28 mouse cellular contexts compared by ENCODE assay signal in the genomic region with DNA sequence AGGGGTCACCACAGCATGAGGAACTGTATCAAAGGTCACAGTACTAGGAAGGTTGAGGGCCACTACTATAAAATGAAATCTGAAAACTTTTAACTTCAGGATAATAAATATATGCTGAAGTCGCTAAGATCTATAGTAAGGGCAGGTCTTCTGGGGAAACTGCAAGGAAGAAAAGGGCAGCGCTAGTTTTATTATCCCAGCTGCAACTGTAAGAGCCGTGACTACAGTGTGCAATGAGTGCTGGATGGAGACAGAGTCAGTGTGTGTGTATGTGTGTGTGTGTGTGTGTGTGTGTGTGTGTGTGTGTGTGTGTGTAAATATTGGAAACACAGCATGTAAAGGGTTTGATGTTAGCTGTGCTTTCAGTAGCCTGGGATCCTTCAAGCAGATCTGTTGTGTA.
"Had no signal": no experiment of that assay in that cellular context is flagged by ENCODE, and none has a peak within 500 bp of the region (broad histone marks: within the 10 kb centered on the region; RNA-seq: fewer than 3 reads in every experiment).

No protein-coding gene starts in this region.

- H3K4me2 ChIP-seq: embryonic facial prominence, embryonic 12.5 days; embryonic facial prominence, embryonic 13.5 days; embryonic facial prominence, embryonic 15.5 days; forebrain, embryonic 12.5 days; forebrain, embryonic 13.5 days; forebrain, embryonic 15.5 days had no signal

- H3K27ac ChIP-seq: embryonic facial prominence, embryonic 10.5 days; embryonic facial prominence, embryonic 12.5 days; embryonic facial prominence, embryonic 13.5 days; embryonic facial prominence, embryonic 15.5 days; forebrain, embryonic 12.5 days; forebrain, embryonic 13.5 days; forebrain, embryonic 15.5 days; gastrocnemius, adult 2 months; heart, adult 2 months had no signal

- ATAC-seq: forebrain, embryonic 13.5 days; forebrain, embryonic 14.5 days; forebrain, embryonic 15.5 days; forebrain, embryonic 16.5 days had no signal

- H3K36me3 ChIP-seq: embryonic facial prominence, embryonic 10.5 days; embryonic facial prominence, embryonic 12.5 days; embryonic facial prominence, embryonic 13.5 days; embryonic facial prominence, embryonic 15.5 days; forebrain, embryonic 10.5 days; forebrain, embryonic 12.5 days; forebrain, embryonic 15.5 days had no signal

- H3K27me3 ChIP-seq: embryonic facial prominence, embryonic 12.5 days; embryonic facial prominence, embryonic 13.5 days; embryonic facial prominence, embryonic 15.5 days; forebrain, embryonic 13.5 days; forebrain, embryonic 15.5 days had no signal

- H3K9me3 ChIP-seq: embryonic facial prominence, embryonic 10.5 days; embryonic facial prominence, embryonic 12.5 days; embryonic facial prominence, embryonic 13.5 days; embryonic facial prominence, embryonic 15.5 days; forebrain, embryonic 10.5 days; forebrain, embryonic 12.5 days; forebrain, embryonic 13.5 days; forebrain, embryonic 15.5 days had no signal

- H3K4me3 ChIP-seq: embryonic facial prominence, embryonic 10.5 days; embryonic facial prominence, embryonic 12.5 days; embryonic facial prominence, embryonic 13.5 days; embryonic facial prominence, embryonic 15.5 days; erythroblast, embryonic 14.5 days; forebrain, embryonic 10.5 days; forebrain, embryonic 12.5 days; forebrain, embryonic 13.5 days; forebrain, embryonic 15.5 days; gastrocnemius, adult 2 months; heart, adult 2 months had no signal

- H3K4me1 ChIP-seq: embryonic facial prominence, embryonic 12.5 days; embryonic facial prominence, embryonic 13.5 days; embryonic facial prominence, embryonic 15.5 days had no signal

- H3K9ac ChIP-seq: embryonic facial prominence, embryonic 12.5 days; embryonic facial prominence, embryonic 13.5 days; embryonic facial prominence, embryonic 15.5 days; forebrain, embryonic 12.5 days; forebrain, embryonic 13.5 days; forebrain, embryonic 15.5 days had no signal

- DNase-seq: cerebellum, adult 2 months; cerebellum, adult 8-10 months; cerebellum, adult 9-10 months; cerebellum, adult 9-11 months; cerebellum, postnatal 10 days; cerebellum, postnatal 14 days; cerebellum, postnatal 25 days; cerebellum, postnatal 36 days; embryo, embryonic 11 days; gastrocnemius, adult 2 months; gastrocnemius, postnatal 10 days; gastrocnemius, postnatal 14 days; gastrocnemius, postnatal 25 days; gastrocnemius, postnatal 36 days; heart, adult 11 months; heart, adult 18-20 months; heart, adult 2 months had no signal
